Mouse (Mus musculus): ENCODE data around the gene Gm9508. TPM values are rescaled to one million over a fixed set of nuclear protein-coding genes. Genes with fewer than 3 reads are reported as not detected.

Gm9508 gene
- polyA plus RNA-seq (2015; fragmentation: Nextera tagmentation; extraction: Ambion mirVana), result not detected in 2 replicates

DNA sequence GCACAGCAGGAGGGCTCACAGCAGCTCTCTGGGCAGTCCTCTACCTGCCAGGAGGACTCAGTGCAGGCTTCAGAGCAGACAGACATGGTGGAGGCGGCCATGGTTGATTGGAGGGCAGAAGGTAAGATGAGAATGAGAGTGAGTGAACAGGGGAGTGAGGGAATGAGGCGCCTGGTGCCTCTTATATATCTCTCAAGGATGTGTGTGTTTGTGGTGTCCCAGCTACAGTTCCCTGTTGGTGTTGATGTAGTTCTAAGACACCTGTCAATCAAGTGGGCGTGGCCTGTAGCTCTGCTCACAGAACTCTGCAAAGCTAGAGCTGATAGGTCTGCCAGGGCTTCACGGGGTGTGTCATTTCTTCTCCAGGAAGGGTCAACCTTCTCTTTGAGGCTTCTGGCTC is at the start of gene Gm9508:
TSS of gene Gm9508 (minus strand) at position 101 of the 400 bp plus-strand sequence.

GRCm38 (mm10) chr10:77741924-77742688 is 45.1 kb upstream of the Gm9508 start, which contains the start of gene Gm18596:
Gm18596 (minus strand) TSS chr10:77742638.

DNA sequence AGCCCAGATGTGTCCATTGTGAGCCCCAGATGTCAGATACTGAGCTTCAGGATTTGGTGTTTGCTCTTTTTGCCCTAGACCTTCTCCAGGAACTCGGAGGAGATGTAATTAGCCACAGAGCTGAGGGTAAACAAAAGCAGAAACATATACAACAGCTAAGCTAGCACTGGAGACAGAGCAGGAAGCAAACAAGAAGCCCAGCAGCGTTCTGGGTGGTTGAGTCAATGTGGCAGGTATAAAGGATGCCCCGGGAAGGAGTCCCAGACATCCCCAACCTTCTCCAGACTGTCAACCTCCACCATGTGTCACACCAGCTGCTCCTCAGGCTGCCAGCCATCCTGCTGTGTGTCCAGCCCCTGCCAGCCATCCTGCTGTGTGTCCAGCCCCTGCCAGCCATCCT is 29.2 kb upstream of the Gm9508 start, which contains the start of gene Gm10100:
TSS of gene Gm10100 (plus strand) at position 301 of the 400 bp plus-strand sequence.

DNA sequence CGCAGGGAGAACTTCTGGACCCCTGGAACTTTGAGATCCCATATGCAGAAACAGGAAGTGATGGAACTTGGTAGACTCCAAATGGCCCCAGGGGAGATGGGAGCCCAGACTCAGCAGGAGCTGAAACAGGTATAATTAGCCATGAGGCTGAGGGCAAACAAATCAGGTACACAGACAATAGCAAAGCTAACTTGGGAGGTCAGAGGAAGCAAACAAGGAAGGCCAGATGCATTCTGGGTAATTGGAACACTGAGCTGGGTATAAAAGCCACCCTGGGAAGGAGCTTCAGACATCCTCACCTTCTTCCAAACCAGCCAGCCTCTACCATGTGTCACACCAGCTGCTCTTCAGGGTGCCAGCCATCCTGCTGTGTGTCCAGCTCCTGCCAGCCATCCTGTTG is 23.3 kb upstream of the Gm9508 start, which contains the start of gene Krtap12-1:
TSS of gene Krtap12-1 (plus strand) at position 301 of the 400 bp plus-strand sequence.

DNA sequence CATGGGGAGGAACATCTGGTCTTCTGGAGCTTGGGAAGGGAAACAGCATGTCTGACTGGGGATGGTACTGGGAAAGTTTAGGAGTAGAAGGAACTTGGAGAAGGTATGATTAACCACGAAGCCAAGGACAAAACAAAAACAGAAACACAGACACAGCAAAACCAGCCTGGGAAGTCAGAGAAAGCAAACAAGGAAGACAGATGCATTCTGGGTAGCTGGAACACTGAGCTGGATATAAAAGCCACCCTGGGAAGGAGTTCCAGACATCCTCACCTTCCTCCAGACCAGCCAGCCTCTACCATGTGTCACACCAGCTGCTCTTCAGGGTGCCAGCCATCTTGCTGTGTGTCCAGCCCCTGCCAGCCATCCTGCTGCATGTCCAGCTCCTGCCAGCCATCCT is 18.5 kb upstream of the Gm9508 start, which contains the start of gene Gm10142:
TSS of gene Gm10142 (plus strand) at position 301 of the 400 bp plus-strand sequence.

GRCm38 (mm10) chr10:77711157-77711556 is 14.1 kb upstream of the Gm9508 start, which contains the start of gene Gm10024:
Gm10024 (plus strand) TSS chr10:77711457.

DNA sequence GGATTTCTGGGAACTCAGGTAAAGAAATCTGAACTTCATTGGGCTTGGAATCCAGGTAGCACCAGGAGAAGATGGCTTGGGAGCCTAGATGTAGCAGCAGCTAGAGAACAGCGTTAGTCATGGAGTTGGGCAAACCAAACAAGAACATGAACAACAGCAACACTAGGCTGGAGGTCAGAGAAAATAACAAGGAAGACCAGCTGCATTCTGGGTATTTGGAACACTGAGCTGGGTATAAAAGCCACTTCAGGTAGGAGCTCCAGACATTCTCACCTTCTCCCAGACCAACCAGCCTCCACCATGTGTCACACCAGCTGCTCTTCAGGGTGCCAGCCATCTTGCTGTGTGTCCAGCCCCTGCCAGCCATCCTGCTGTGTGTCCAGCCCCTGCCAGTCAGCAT is 9.3 kb upstream of the Gm9508 start, which contains the start of gene Gm10272:
TSS of gene Gm10272 (plus strand) at position 301 of the 400 bp plus-strand sequence.

GRCm38 (mm10) chr10:77690356-77690807 is 6.7 kb downstream of the Gm9508 start, which contains the start of gene Gm19402:
Gm19402 (minus strand) TSS chr10:77690757.

GRCm38 (mm10) chr10:77685895-77686664 is 11.0 kb downstream of the Gm9508 start, which contains the start of gene Tspear:
Tspear (plus strand) TSS chr10:77686569.

Other genes starting within 250 kb of the Gm9508 start
- 23.5 and 23.9 TPM in 2 replicates for gene Fam207a, start 181.4 kb downstream of the Gm9508 start, polyA plus RNA-seq (2015; fragmentation: Nextera tagmentation; extraction: Ambion mirVana)
- 36.5 and 50.0 TPM in 2 replicates for gene Itgb2, start 167.0 kb downstream of the Gm9508 start, polyA plus RNA-seq (2015; fragmentation: Nextera tagmentation; extraction: Ambion mirVana)
- 71.1 and 81.7 TPM in 2 replicates for gene Pttg1ip, start 115.5 kb downstream of the Gm9508 start, polyA plus RNA-seq (2015; fragmentation: Nextera tagmentation; extraction: Ambion mirVana)
- gene Sumo3, start 91.1 kb downstream of the Gm9508 start, polyA plus RNA-seq (2015; fragmentation: Nextera tagmentation; extraction: Ambion mirVana), result 163 and 182 TPM in 2 replicates
- 5.2 and 12.6 TPM in 2 replicates for gene Gm49325, start 91.0 kb downstream of the Gm9508 start, polyA plus RNA-seq (2015; fragmentation: Nextera tagmentation; extraction: Ambion mirVana)
- gene Ube2g2, start 75.0 kb downstream of the Gm9508 start, polyA plus RNA-seq (2015; fragmentation: Nextera tagmentation; extraction: Ambion mirVana), result 41.2 and 42.6 TPM in 2 replicates
- gene Tspear, start 10.7 kb downstream of the Gm9508 start, polyA plus RNA-seq (2015; fragmentation: Nextera tagmentation; extraction: Ambion mirVana), result 0.10 TPM in 1 of 2 replicates, not detected in the other
- gene Gm19402, start 6.5 kb downstream of the Gm9508 start, polyA plus RNA-seq (2015; fragmentation: Nextera tagmentation; extraction: Ambion mirVana), result not detected in 2 replicates
- gene Gm10272, start 9.4 kb upstream of the Gm9508 start, polyA plus RNA-seq (2015; fragmentation: Nextera tagmentation; extraction: Ambion mirVana), result not detected in 2 replicates
- gene Gm10024, start 14.2 kb upstream of the Gm9508 start, polyA plus RNA-seq (2015; fragmentation: Nextera tagmentation; extraction: Ambion mirVana), result not detected in 2 replicates
- gene Gm10142, start 18.6 kb upstream of the Gm9508 start, polyA plus RNA-seq (2015; fragmentation: Nextera tagmentation; extraction: Ambion mirVana), result not detected in 2 replicates
- gene Krtap12-1, start 23.4 kb upstream of the Gm9508 start, polyA plus RNA-seq (2015; fragmentation: Nextera tagmentation; extraction: Ambion mirVana), result not detected in 2 replicates
- not detected in 2 replicates for gene Gm10100, start 29.3 kb upstream of the Gm9508 start, polyA plus RNA-seq (2015; fragmentation: Nextera tagmentation; extraction: Ambion mirVana)
- gene Gm18596, start 45.4 kb upstream of the Gm9508 start, polyA plus RNA-seq (2015; fragmentation: Nextera tagmentation; extraction: Ambion mirVana), result not detected in 2 replicates
- gene Gm9736, start 54.1 kb upstream of the Gm9508 start, polyA plus RNA-seq (2015; fragmentation: Nextera tagmentation; extraction: Ambion mirVana), result not detected in 2 replicates
- gene Gm3233, start 62.4 kb upstream of the Gm9508 start, polyA plus RNA-seq (2015; fragmentation: Nextera tagmentation; extraction: Ambion mirVana), result not detected in 2 replicates
- gene Gm3238, start 74.1 kb upstream of the Gm9508 start, polyA plus RNA-seq (2015; fragmentation: Nextera tagmentation; extraction: Ambion mirVana), result not detected in 2 replicates
- gene Gm7138, start 79.7 kb upstream of the Gm9508 start, polyA plus RNA-seq (2015; fragmentation: Nextera tagmentation; extraction: Ambion mirVana), result not detected in 2 replicates
- gene Gm3250, start 85.3 kb upstream of the Gm9508 start, polyA plus RNA-seq (2015; fragmentation: Nextera tagmentation; extraction: Ambion mirVana), result not detected in 2 replicates
- not detected in 2 replicates for gene Gm7137, start 91.0 kb upstream of the Gm9508 start, polyA plus RNA-seq (2015; fragmentation: Nextera tagmentation; extraction: Ambion mirVana)
- gene Gm9639, start 97.8 kb upstream of the Gm9508 start, polyA plus RNA-seq (2015; fragmentation: Nextera tagmentation; extraction: Ambion mirVana), result not detected in 2 replicates
- not detected in 2 replicates for gene Gm19668, start 101.9 kb upstream of the Gm9508 start, polyA plus RNA-seq (2015; fragmentation: Nextera tagmentation; extraction: Ambion mirVana)
- gene Gm9507, start 114.6 kb upstream of the Gm9508 start, polyA plus RNA-seq (2015; fragmentation: Nextera tagmentation; extraction: Ambion mirVana), result not detected in 2 replicates
- gene Gm2696, start 117.4 kb upstream of the Gm9508 start, polyA plus RNA-seq (2015; fragmentation: Nextera tagmentation; extraction: Ambion mirVana), result not detected in 2 replicates
- not detected in 2 replicates for gene Krtap10-4, start 129.9 kb upstream of the Gm9508 start, polyA plus RNA-seq (2015; fragmentation: Nextera tagmentation; extraction: Ambion mirVana)
- not detected in 2 replicates for gene Krtap10-10, start 138.7 kb upstream of the Gm9508 start, polyA plus RNA-seq (2015; fragmentation: Nextera tagmentation; extraction: Ambion mirVana)
- gene Gm36176, start 149.6 kb upstream of the Gm9508 start, polyA plus RNA-seq (2015; fragmentation: Nextera tagmentation; extraction: Ambion mirVana), result not detected in 2 replicates
- not detected in 2 replicates for gene Gm10318, start 155.6 kb upstream of the Gm9508 start, polyA plus RNA-seq (2015; fragmentation: Nextera tagmentation; extraction: Ambion mirVana)
- gene Gm3285, start 164.7 kb upstream of the Gm9508 start, polyA plus RNA-seq (2015; fragmentation: Nextera tagmentation; extraction: Ambion mirVana), result not detected in 2 replicates
- 0.45 and 0.57 TPM in 2 replicates for gene Lrrc3, start 205.3 kb upstream of the Gm9508 start, polyA plus RNA-seq (2015; fragmentation: Nextera tagmentation; extraction: Ambion mirVana)

Measured in spleen, postnatal 0 days (tissue).